Mouse (Mus musculus) cerebellum, adult 8-10 months (tissue): ENCODE data around the gene Parm1.

ENCODE experiments used
- DNase-seq: peaks from one replicate; pipeline ENCODE4 v3.0.0; 2022

The Parm1 gene

GRCm38 (mm10) chr5:91517480-91518301 lies at the start of gene Parm1:
Parm1 (plus strand) TSS chr5:91517615.
- DNase-seq: peak; percentile 28

GRCm38 (mm10) chr5:91475241-91475640 lies 42.2 kb upstream of the Parm1 start:
- no peak for DNase-seq

- DNase-seq: no peak
Observed at GRCm38 (mm10) chr5:91476863-91477262, 40.6 kb upstream of the Parm1 start.

GRCm38 (mm10) chr5:91478673-91479072 lies 38.7 kb upstream of the Parm1 start:
- DNase-seq: no peak

GRCm38 (mm10) chr5:91480129-91480528 lies 37.3 kb upstream of the Parm1 start:
- no peak for DNase-seq

- DNase-seq: no peak
Observed at GRCm38 (mm10) chr5:91484324-91484723, 33.1 kb upstream of the Parm1 start.

GRCm38 (mm10) chr5:91494456-91494855 lies 23.0 kb upstream of the Parm1 start:
- no peak for DNase-seq

GRCm38 (mm10) chr5:91501361-91501760 lies 16.1 kb upstream of the Parm1 start:
- no peak for DNase-seq

GRCm38 (mm10) chr5:91502366-91502765 lies 15.0 kb upstream of the Parm1 start:
- no peak for DNase-seq

- no peak for DNase-seq
Observed at GRCm38 (mm10) chr5:91504320-91504922, 13.0 kb upstream of the Parm1 start.

GRCm38 (mm10) chr5:91517077-91517476 lies 338 bp upstream of the Parm1 start:
- DNase-seq: no peak

- DNase-seq: no peak
Observed at GRCm38 (mm10) chr5:91518302-91518790, 931 bp downstream of the Parm1 start.

GRCm38 (mm10) chr5:91518946-91519345 lies 1.5 kb downstream of the Parm1 start:
- DNase-seq: no peak

GRCm38 (mm10) chr5:91519521-91519920 lies 2.1 kb downstream of the Parm1 start:
- DNase-seq: no peak

- DNase-seq: no peak
Observed at GRCm38 (mm10) chr5:91532748-91533496, 15.5 kb downstream of the Parm1 start.

GRCm38 (mm10) chr5:91559071-91559610 lies 41.7 kb downstream of the Parm1 start:
- DNase-seq: peak; percentile 10

- DNase-seq: no peak
Observed at GRCm38 (mm10) chr5:91559711-91560110, 42.3 kb downstream of the Parm1 start.

GRCm38 (mm10) chr5:91561394-91561793 lies 44.0 kb downstream of the Parm1 start:
- no peak for DNase-seq

GRCm38 (mm10) chr5:91562486-91562885 lies 45.1 kb downstream of the Parm1 start:
- no peak for DNase-seq

GRCm38 (mm10) chr5:91564054-91564453 lies 46.6 kb downstream of the Parm1 start:
- no peak for DNase-seq

GRCm38 (mm10) chr5:91565458-91565857 lies 48.0 kb downstream of the Parm1 start:
- DNase-seq: no peak

GRCm38 (mm10) chr5:91566591-91566990 lies 49.2 kb downstream of the Parm1 start:
- DNase-seq: no peak

- no peak for DNase-seq
Observed at GRCm38 (mm10) chr5:91574211-91574610, 56.8 kb downstream of the Parm1 start.
